9 mouse cellular contexts compared by ENCODE assay signal in genomic region chr11:95000548-95000947, GRCm38 (mm10). TPM values are rescaled to one million over a fixed set of nuclear protein-coding genes. Genes with fewer than 3 reads are reported as not detected.
A peak's percentile ranks its signal among the peaks of the same experiment; 100 is the strongest.
DNase-seq lines count a peak whose midpoint lies in the region; ATAC-seq and TF ChIP-seq lines count a peak whose summit lies in the region.
"Had no signal": no experiment of that assay in that cellular context is flagged by ENCODE, and none has a peak within 500 bp of the region (broad histone marks: within the 10 kb centered on the region; RNA-seq: fewer than 3 reads in every experiment).

No protein-coding gene starts in this region.

- H3K27ac ChIP-seq in bone marrow macrophage, adult 2 months (ENCODE audit: insufficient read depth, low read depth, low read length): peak overlapping the region; percentile 15; the same call in 1 of the 2 replicates
- peak overlapping the region; percentile 67 for H3K27ac ChIP-seq in heart, embryonic 11.5 days (ENCODE audit: low read depth, low read length)
- peak overlapping the region; percentile 68 for H3K27ac ChIP-seq in kidney, postnatal 0 days

- no peak overlapping the region for H3K4me3 ChIP-seq in bone marrow macrophage, adult 2 months (ENCODE audit: insufficient read depth, low read length)
- peak overlapping the region; percentile 30; the same call in 1 of the 2 replicates for H3K4me3 ChIP-seq in heart, embryonic 11.5 days (ENCODE audit: low read depth, low read length)
- no peak overlapping the region for H3K4me3 ChIP-seq in kidney, postnatal 0 days (replicated peaks; ENCODE audit: low read depth, low read length)

- no peaks in the 10 kb centered on the region for H3K9me3 ChIP-seq in heart, embryonic 11.5 days (replicated peaks; ENCODE audit: control insufficient read depth, low read length)
- no peaks in the 10 kb centered on the region for H3K9me3 ChIP-seq in kidney, postnatal 0 days (replicated peaks; ENCODE audit: low read length)

- ATAC-seq in heart, embryonic 11.5 days (replicated peaks; ENCODE audit: insufficient number of reproducible peaks, low FRiP score, low TSS enrichment): no peak
- peak; percentile 23; the same call in 1 of the 2 replicates for ATAC-seq in kidney, postnatal 0 days (replicated peaks; ENCODE audit: low FRiP score, low read depth)

- 18% methylated on average over 4 of the region's 4 CpGs for WGBS in heart, embryonic 11.5 days (ENCODE audit: insufficient replicate concordance)
- 32% methylated on average over 4 of the region's 4 CpGs for WGBS in kidney, postnatal 0 days

- no peak for TF ChIP-seq CTCF in bone marrow macrophage, adult 2 months (IDR thresholded peaks at IDR 0.05; ENCODE audit: low read depth, low read length)
- no peak for TF ChIP-seq CTCF in kidney, postnatal 0 days (IDR thresholded peaks at IDR 0.05; ENCODE audit: low read depth)

- peak overlapping the region; percentile 44 for H3K9ac ChIP-seq in heart, embryonic 11.5 days (ENCODE audit: low read depth, low read length)
- no peak overlapping the region for H3K9ac ChIP-seq in kidney, postnatal 0 days (ENCODE audit: low read depth, low read length)

- DNase-seq in adrenal gland, adult (ENCODE audit: inconsistent age in 2 of 2, low spot score in 1 of 2): peak; percentile 66 to 79
- DNase-seq in adrenal gland, postnatal 4 days (ENCODE audit: low spot score in 2 of 2): no peak
- no peak for DNase-seq in kidney, postnatal 0 days (ENCODE audit: low spot score)
- DNase-seq in lung, postnatal 36 days: peak; percentile 80
- DNase-seq in thymus, postnatal 0 days (ENCODE audit: low spot score): peak; percentile 79
- no peak for DNase-seq in urinary bladder, adult 18-20 months (ENCODE audit: low spot score in 2 of 2)

- H3K27me3 ChIP-seq in heart, embryonic 11.5 days (ENCODE audit: control insufficient read depth, insufficient read depth, low read length): no peaks in the 10 kb centered on the region
- H3K27me3 ChIP-seq in kidney, postnatal 0 days (ENCODE audit: insufficient read depth, low read length): no peaks in the 10 kb centered on the region

- no peak for TF ChIP-seq POLR2A in bone marrow macrophage, adult 2 months (IDR thresholded peaks at IDR 0.05; ENCODE audit: borderline replicate concordance, low read depth, low read length)

- peak overlapping the region; percentile 44 for H3K4me2 ChIP-seq in heart, embryonic 11.5 days
- H3K4me2 ChIP-seq in kidney, postnatal 0 days (ENCODE audit: low read length): no peak overlapping the region

- peaks cover 37% of the 10 kb centered on the region for H3K36me3 ChIP-seq in heart, embryonic 11.5 days (ENCODE audit: control insufficient read depth, insufficient read depth, low read length)
- peaks cover 52% of the 10 kb centered on the region for H3K36me3 ChIP-seq in kidney, postnatal 0 days (ENCODE audit: insufficient read depth, low read length)

- peaks cover 24% of the 10 kb centered on the region for H3K4me1 ChIP-seq in bone marrow macrophage, adult 2 months (ENCODE audit: control insufficient read depth, insufficient read depth, low read length)
- H3K4me1 ChIP-seq in heart, embryonic 11.5 days (ENCODE audit: control insufficient read depth, insufficient read depth, low read length): peaks cover 51% of the 10 kb centered on the region
- H3K4me1 ChIP-seq in kidney, postnatal 0 days (replicated peaks; ENCODE audit: insufficient read depth, low read length): peaks cover 11% of the 10 kb centered on the region; the same call in 1 of the 2 replicates

RNA-seq across cellular contexts. Expression of gene Samd14, which starts 9.1 kb away (rescaled TPM):
- 10 to 100 TPM; 16.2 to 22.5 TPM for total RNA-seq in adrenal gland, postnatal 4 days (2021)
- not detected in 2 replicates for polyA plus RNA-seq in bone marrow macrophage, adult 2 months (2012; ENCODE audit: insufficient read depth, insufficient read length, missing spikeins)
- polyA plus RNA-seq in heart, embryonic 11.5 days (2014; fragmentation: Nextera tagmentation; extraction: Ambion mirVana): 16.0 and 16.3 TPM in 2 replicates
- polyA plus RNA-seq in kidney, postnatal 0 days (2015; fragmentation: Nextera tagmentation; extraction: Ambion mirVana): 13.1 and 14.5 TPM in 2 replicates
- polyA plus RNA-seq in thymus, postnatal 0 days (2015; fragmentation: Nextera tagmentation; extraction: Ambion mirVana): 6.7 and 7.0 TPM in 2 replicates

RNA-seq across cellular contexts. Expression of gene Ppp1r9b, which starts 9.7 kb away (rescaled TPM):
- total RNA-seq in adrenal gland, postnatal 4 days (2021): 100 to 1,000 TPM; 108 to 113 TPM
- 166 and 176 TPM in 2 replicates for polyA plus RNA-seq in bone marrow macrophage, adult 2 months (2012; ENCODE audit: insufficient read depth, insufficient read length, missing spikeins)
- 11.4 and 16.3 TPM in 2 replicates for polyA plus RNA-seq in heart, embryonic 11.5 days (2014; fragmentation: Nextera tagmentation; extraction: Ambion mirVana)
- 10.3 and 10.6 TPM in 2 replicates for polyA plus RNA-seq in kidney, postnatal 0 days (2015; fragmentation: Nextera tagmentation; extraction: Ambion mirVana)
- 21.5 and 27.9 TPM in 2 replicates for polyA plus RNA-seq in thymus, postnatal 0 days (2015; fragmentation: Nextera tagmentation; extraction: Ambion mirVana)

RNA-seq across cellular contexts. Expression of gene Sgca, which starts 24.4 kb away (rescaled TPM):
- total RNA-seq in adrenal gland, postnatal 4 days (2021): 1 to 10 TPM; 2.8 to 3.9 TPM
- not detected in 2 replicates for polyA plus RNA-seq in bone marrow macrophage, adult 2 months (2012; ENCODE audit: insufficient read depth, insufficient read length, missing spikeins)
- polyA plus RNA-seq in heart, embryonic 11.5 days (2014; fragmentation: Nextera tagmentation; extraction: Ambion mirVana): 24.7 and 25.3 TPM in 2 replicates
- 0.28 and 0.52 TPM in 2 replicates for polyA plus RNA-seq in kidney, postnatal 0 days (2015; fragmentation: Nextera tagmentation; extraction: Ambion mirVana)
- polyA plus RNA-seq in thymus, postnatal 0 days (2015; fragmentation: Nextera tagmentation; extraction: Ambion mirVana): 0.22 and 0.30 TPM in 2 replicates
- total RNA-seq: neutrophil, adult 5-6 weeks had no signal

RNA-seq across cellular contexts. Expression of gene Hils1, which starts 33.2 kb away (rescaled TPM):
- not detected for total RNA-seq in adrenal gland, postnatal 4 days (2021)
- polyA plus RNA-seq in bone marrow macrophage, adult 2 months (2012; ENCODE audit: insufficient read depth, insufficient read length, missing spikeins): not detected in 2 replicates
- polyA plus RNA-seq in heart, embryonic 11.5 days (2014; fragmentation: Nextera tagmentation; extraction: Ambion mirVana): 0.24 TPM in 1 of 2 replicates, not detected in the other
- not detected in 2 replicates for polyA plus RNA-seq in kidney, postnatal 0 days (2015; fragmentation: Nextera tagmentation; extraction: Ambion mirVana)
- not detected in 2 replicates for polyA plus RNA-seq in thymus, postnatal 0 days (2015; fragmentation: Nextera tagmentation; extraction: Ambion mirVana)
- total RNA-seq: neutrophil, adult 5-6 weeks had no signal

RNA-seq across cellular contexts. Expression of gene Pdk2, which starts 40.6 kb away (rescaled TPM):
- total RNA-seq in adrenal gland, postnatal 4 days (2021): 10 to 100 TPM; 59.8 to 69.3 TPM
- 23.4 and 24.5 TPM in 2 replicates for polyA plus RNA-seq in bone marrow macrophage, adult 2 months (2012; ENCODE audit: insufficient read depth, insufficient read length, missing spikeins)
- 45.6 and 53.0 TPM in 2 replicates for polyA plus RNA-seq in heart, embryonic 11.5 days (2014; fragmentation: Nextera tagmentation; extraction: Ambion mirVana)
- 94.5 and 94.7 TPM in 2 replicates for polyA plus RNA-seq in kidney, postnatal 0 days (2015; fragmentation: Nextera tagmentation; extraction: Ambion mirVana)
- 13.0 and 13.9 TPM in 2 replicates for polyA plus RNA-seq in thymus, postnatal 0 days (2015; fragmentation: Nextera tagmentation; extraction: Ambion mirVana)

Comparison
In these comparisons a context has a peak if more than half of its experiments do, and no peak if none do; other contexts are left out.
1. DNase-seq: peak in adrenal gland, adult (2 of 2), lung, postnatal 36 days (single experiment) and thymus, postnatal 0 days (single experiment); none in adrenal gland, postnatal 4 days (0 of 2), kidney, postnatal 0 days (single experiment) and urinary bladder, adult 18-20 months (0 of 2).
2. H3K27ac ChIP-seq: peak in every context shown above with its lines; median percentile 68 in kidney, postnatal 0 days; 67 in heart, embryonic 11.5 days; 15 in bone marrow macrophage, adult 2 months.
3. RNA of gene Sgca, which starts 24.4 kb away (polyA plus RNA-seq): 24.7 to 25.3 TPM in heart, embryonic 11.5 days; 0.22 to 0.30 TPM in thymus, postnatal 0 days, 0.28 to 0.52 TPM in kidney, postnatal 0 days and not detected in bone marrow macrophage, adult 2 months; every median in the first group is over 10 times any median in the second.